Mouse (Mus musculus) regulatory T cell (primary cell): ENCODE data around the gene Prr23a2.
"Not testable (repeated sequence)": the region's sequence is repeated elsewhere in the genome, so short reads cannot be mapped to it uniquely, and the experiment has no call there.

Source experiments
- in situ Hi-C: fragments of 300-600 bp; cut with MboI, MseI; formaldehyde crosslinking; loops from one replicate; pipeline ENCODE4 v1.15.1; 2025; ENCODE audit warnings: high pct_unique_total_duplicates

Prr23a2 gene

GRCm38 (mm10) chr9:98856210-98856609, at the start of gene Prr23a2:
Gene Prr23a2 (plus strand): TSS chr9:98856494.
- in situ Hi-C loops = no loop called here

- in situ Hi-C loops = no loop called here
Observed at GRCm38 (mm10) chr9:98807631-98808030, 48.7 kb upstream of the Prr23a2 start.

DNA sequence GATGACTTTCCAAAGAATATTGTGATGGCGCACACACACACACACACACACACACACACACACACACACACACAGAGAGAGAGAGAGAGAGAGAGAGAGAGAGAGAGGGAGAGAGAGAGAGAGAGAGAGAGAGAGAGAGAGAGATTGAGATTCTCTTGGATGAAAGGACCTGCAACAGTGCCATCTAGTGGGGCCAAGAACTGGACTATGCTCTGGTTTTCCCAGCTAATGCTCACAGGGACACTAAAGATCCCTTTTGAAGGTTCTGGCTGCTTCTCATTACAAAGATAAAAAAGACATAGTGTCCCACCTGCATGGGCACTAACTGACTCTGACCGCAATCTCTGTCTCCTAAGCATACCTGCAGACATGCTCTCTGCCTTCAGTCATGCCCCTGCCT, 46.8 kb upstream of the Prr23a2 start:
- in situ Hi-C loops = not testable (repeated sequence)

GRCm38 (mm10) chr9:98816066-98816465, 40.2 kb upstream of the Prr23a2 start:
- in situ Hi-C loops = no loop called here

GRCm38 (mm10) chr9:98817592-98817991, 38.7 kb upstream of the Prr23a2 start:
- in situ Hi-C loops = no loop called here

DNA sequence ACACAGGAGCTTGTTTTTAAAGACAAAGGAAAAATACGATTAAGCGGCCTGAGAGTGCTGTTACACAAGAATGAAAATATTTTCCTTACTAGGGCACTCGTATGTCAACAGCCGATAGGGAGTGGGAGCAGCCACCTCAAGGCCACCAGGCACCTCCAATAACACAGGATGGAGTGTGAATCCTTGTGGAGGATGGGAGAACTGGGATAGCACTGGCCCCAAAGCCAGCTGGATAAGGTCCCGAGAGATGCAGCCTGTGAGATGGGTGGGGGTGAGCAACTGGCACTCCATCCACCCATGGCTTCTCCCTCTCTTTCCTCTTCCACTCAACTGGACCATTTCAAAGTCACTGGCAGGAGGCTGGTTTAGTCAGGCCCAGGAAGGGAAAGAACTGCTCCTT, 37.3 kb upstream of the Prr23a2 start:
- in situ Hi-C loops = no loop called here

DNA sequence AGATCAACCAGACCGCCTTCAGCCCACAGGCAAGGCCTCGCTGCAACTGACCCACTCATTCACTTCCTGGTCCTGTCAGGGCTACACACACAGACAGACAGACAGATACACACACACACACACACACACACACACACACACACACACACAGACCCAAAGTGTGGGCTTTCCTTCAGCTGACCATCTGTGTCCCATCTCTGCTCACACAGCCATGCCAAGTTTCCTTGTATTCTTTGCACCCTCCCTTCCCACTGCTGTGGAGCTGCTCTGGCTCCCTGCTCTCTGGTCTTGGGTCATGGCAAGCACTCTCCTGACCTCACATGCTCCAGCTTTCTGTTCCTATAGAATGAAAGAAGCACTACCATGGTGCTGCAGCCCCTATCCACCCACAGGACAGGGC, 36.8 kb upstream of the Prr23a2 start:
- in situ Hi-C loops = no loop called here

DNA sequence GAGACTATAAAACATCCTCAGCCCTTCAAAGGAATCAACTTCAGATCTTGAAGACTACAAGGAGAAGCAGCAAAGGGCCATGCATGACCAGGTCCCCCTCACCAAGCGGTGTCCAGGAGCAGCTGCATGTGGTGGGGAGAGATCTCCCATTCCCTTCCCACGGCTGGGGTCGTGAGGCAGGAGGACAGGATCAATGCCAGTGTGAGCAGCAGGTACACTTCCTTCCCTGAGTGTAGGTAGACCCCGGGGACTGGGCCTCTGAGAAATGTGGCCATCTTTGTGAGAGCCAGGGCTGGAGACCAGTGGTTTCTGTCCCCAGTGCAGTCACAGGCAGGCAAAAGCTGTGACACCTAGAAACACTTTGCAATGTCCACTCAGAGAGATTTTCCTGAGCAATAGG, 35.8 kb upstream of the Prr23a2 start:
- in situ Hi-C loops = no loop called here

- in situ Hi-C loops = no loop called here
Observed at GRCm38 (mm10) chr9:98821067-98821466, 35.2 kb upstream of the Prr23a2 start.

- in situ Hi-C loops = no loop called here
Observed at GRCm38 (mm10) chr9:98823805-98824204, 32.5 kb upstream of the Prr23a2 start.

DNA sequence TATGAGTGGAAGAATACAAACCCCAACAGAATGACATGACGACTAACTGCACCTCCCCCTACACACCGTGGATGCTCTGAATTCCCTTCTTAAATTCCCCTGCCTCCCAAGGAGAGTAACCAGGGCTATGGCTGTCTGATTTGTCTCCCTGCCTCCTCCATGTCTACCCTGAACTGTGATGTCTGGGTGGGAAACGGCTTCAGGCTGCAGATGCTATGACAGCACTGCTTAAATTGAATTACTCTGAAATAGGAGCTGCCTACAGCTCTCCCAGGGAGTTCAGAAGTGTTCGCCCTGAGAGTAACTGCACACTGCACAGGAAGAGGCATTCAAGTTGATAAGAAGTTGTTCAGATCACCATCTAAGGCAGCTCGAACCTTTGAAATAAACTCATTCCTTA, 26.8 kb upstream of the Prr23a2 start:
- in situ Hi-C loops = no loop called here

GRCm38 (mm10) chr9:98837537-98838074, 18.7 kb upstream of the Prr23a2 start:
- in situ Hi-C loops = no loop called here

DNA sequence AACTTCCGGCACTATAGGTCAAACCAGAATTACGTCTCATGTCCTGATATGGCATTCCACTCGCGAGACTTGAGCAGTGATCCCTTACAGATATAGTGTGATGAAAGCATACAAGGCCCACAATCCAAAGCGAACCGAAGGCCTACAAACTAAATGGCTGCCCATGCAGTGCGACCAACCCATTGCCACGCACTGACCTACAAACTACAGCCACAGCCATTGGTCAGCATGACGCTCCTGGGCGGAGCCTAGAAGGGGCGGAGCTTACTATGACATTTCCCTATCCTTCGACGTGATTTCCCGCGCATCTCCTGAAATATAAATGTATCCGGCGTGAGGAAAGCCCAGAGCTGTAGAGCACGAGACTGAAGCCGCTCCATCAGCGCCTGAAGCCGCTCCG, 14.2 kb upstream of the Prr23a2 start, which contains the start of gene Prr23a1:
Prr23a1 (plus strand) TSS at position 387 of the 400 bp plus-strand sequence.
- in situ Hi-C loops = no loop called here

- in situ Hi-C loops = loop anchor here (10.0 kb wide), 1 partner anchor 761 kb away; the partner anchor contains the start of gene Dzip1l
Observed at GRCm38 (mm10) chr9:98863463-98863862, 7.2 kb downstream of the Prr23a2 start.

DNA sequence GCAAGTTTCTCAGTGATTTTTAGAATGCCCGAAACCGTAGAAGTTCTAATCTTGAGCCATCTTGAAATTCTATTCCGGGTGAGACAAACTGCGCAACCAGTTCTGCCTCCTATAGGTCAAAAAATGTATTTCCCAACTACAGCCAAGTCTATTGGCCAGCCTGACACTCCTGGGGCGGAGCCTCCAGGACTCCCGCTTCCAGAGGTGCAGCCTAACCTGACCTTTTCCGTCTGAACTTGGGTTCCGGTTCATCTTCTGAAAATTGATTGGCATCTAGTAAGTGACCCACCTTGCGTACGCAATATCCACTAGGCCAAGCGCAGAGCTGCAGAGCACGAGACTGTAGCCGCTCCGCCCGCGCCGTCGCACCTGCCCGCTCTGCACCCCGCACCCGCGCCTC, 8.3 kb downstream of the Prr23a2 start, which contains the start of gene Prr23a3:
Prr23a3 (plus strand) TSS at position 197 of the 400 bp plus-strand sequence.
- in situ Hi-C loops = loop anchor here (10.0 kb wide), 1 partner anchor 760 kb away; the partner anchor contains the start of gene Dzip1l

DNA sequence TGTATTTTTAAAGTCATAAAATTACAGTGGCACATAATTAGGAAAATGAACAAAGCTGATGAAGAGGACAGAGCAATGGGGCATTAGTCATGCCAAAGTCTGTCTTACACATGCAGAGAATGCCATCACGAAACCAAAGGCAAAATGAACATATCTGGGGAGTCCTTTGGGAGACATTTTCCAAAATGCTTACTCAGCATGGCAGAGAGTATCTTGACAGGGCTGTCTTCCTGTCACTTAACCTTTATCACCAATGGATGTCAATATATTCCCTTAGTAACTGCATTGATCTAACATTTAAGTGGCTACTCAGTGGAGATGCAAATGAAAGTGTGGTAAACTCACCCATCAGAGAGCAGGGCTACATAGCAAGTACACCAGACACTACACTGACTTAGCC, 45.2 kb downstream of the Prr23a2 start:
- in situ Hi-C loops = loop anchor here (10.0 kb wide), 1 partner anchor 943 kb away; no protein-coding TSS in a partner anchor

- in situ Hi-C loops = loop anchor here (10.0 kb wide), 1 partner anchor 942 kb away; no protein-coding TSS in a partner anchor
Observed at GRCm38 (mm10) chr9:98902819-98903218, 46.5 kb downstream of the Prr23a2 start, which contains the start of gene 7420426K07Rik. Gene 7420426K07Rik (plus strand): TSS chr9:98903119.
